ENCODE assay signal across 13 mouse cellular contexts in genomic region chr8:93171846-93172590, GRCm38 (mm10). TPM values are rescaled to one million over a fixed set of nuclear protein-coding genes. Genes with fewer than 3 reads are reported as not detected.
A peak's percentile ranks its signal among the peaks of the same experiment; 100 is the strongest.
DNase-seq lines count a peak whose midpoint lies in the region; ATAC-seq lines count a peak whose summit lies in the region.
"Had no signal": no experiment of that assay in that cellular context is flagged by ENCODE, and none has a peak within 500 bp of the region (broad histone marks: within the 10 kb centered on the region; RNA-seq: fewer than 3 reads in every experiment).

No protein-coding gene starts in this region.

- H3K36me3 ChIP-seq in embryonic facial prominence, embryonic 14.5 days (ENCODE audit: control insufficient read depth, insufficient read depth, low read length): no peaks in the 10 kb centered on the region
- no peaks in the 10 kb centered on the region for H3K36me3 ChIP-seq in embryonic facial prominence, embryonic 10.5 days (replicated peaks)
- no peaks in the 10 kb centered on the region for H3K36me3 ChIP-seq in heart, embryonic 15.5 days
- no peaks in the 10 kb centered on the region for H3K36me3 ChIP-seq in hindbrain, embryonic 16.5 days (ENCODE audit: control insufficient read depth, insufficient read depth, low read length)
- H3K36me3 ChIP-seq: embryonic facial prominence, embryonic 13.5 days; limb, embryonic 15.5 days; midbrain, embryonic 12.5 days had no signal

- no peaks in the 10 kb centered on the region for H3K27me3 ChIP-seq in embryonic facial prominence, embryonic 14.5 days (replicated peaks; ENCODE audit: control insufficient read depth, insufficient read depth, low read length)
- H3K27me3 ChIP-seq in embryonic facial prominence, embryonic 10.5 days (replicated peaks; ENCODE audit: low read depth, poor library complexity, severe bottlenecking): no peaks in the 10 kb centered on the region
- H3K27me3 ChIP-seq in heart, embryonic 15.5 days: no peaks in the 10 kb centered on the region
- no peaks in the 10 kb centered on the region for H3K27me3 ChIP-seq in hindbrain, embryonic 16.5 days (replicated peaks; ENCODE audit: control insufficient read depth, insufficient read depth, low read length)
- H3K27me3 ChIP-seq: embryonic facial prominence, embryonic 13.5 days; limb, embryonic 15.5 days; midbrain, embryonic 12.5 days had no signal

- H3K9me3 ChIP-seq in embryonic facial prominence, embryonic 14.5 days (ENCODE audit: control insufficient read depth, low read length): no peaks in the 10 kb centered on the region
- H3K9me3 ChIP-seq in embryonic facial prominence, embryonic 10.5 days: no peaks in the 10 kb centered on the region
- H3K9me3 ChIP-seq in heart, embryonic 15.5 days (replicated peaks): no peaks in the 10 kb centered on the region
- H3K9me3 ChIP-seq in hindbrain, embryonic 16.5 days (ENCODE audit: control insufficient read depth, low read length): no peaks in the 10 kb centered on the region
- H3K9me3 ChIP-seq: embryonic facial prominence, embryonic 13.5 days; limb, embryonic 15.5 days; midbrain, embryonic 12.5 days had no signal

- ATAC-seq in embryonic facial prominence, embryonic 14.5 days (ENCODE audit: low read depth): no peak
- ATAC-seq in heart, embryonic 15.5 days (replicated peaks; ENCODE audit: insufficient number of reproducible peaks, insufficient read depth, low FRiP score, low read depth): peak; percentile 58; the same call in 1 of the 2 replicates
- ATAC-seq in hindbrain, embryonic 16.5 days: no peak

- no peak overlapping the region for H3K9ac ChIP-seq in embryonic facial prominence, embryonic 14.5 days (ENCODE audit: low read depth, low read length)
- no peak overlapping the region for H3K9ac ChIP-seq in heart, embryonic 15.5 days
- no peak overlapping the region for H3K9ac ChIP-seq in hindbrain, embryonic 16.5 days (ENCODE audit: low read depth, low read length)
- H3K9ac ChIP-seq: embryonic facial prominence, embryonic 13.5 days; limb, embryonic 15.5 days; midbrain, embryonic 12.5 days had no signal

- no peak overlapping the region for H3K4me2 ChIP-seq in embryonic facial prominence, embryonic 14.5 days (ENCODE audit: low read depth, low read length)
- no peak overlapping the region for H3K4me2 ChIP-seq in heart, embryonic 15.5 days
- no peak overlapping the region for H3K4me2 ChIP-seq in hindbrain, embryonic 16.5 days (ENCODE audit: low read length)
- H3K4me2 ChIP-seq: embryonic facial prominence, embryonic 13.5 days; limb, embryonic 15.5 days; midbrain, embryonic 12.5 days had no signal

- 65% methylated on average over 1 of the region's 1 CpGs for WGBS in embryonic facial prominence, embryonic 14.5 days
- WGBS in embryonic facial prominence, embryonic 10.5 days: 60% methylated on average over 1 of the region's 1 CpGs
- 33% methylated on average over 1 of the region's 1 CpGs for WGBS in heart, embryonic 15.5 days
- WGBS in hindbrain, embryonic 16.5 days: 63% methylated on average over 1 of the region's 1 CpGs

- peak; percentile 12 for DNase-seq in embryonic facial prominence, embryonic 14.5 days (ENCODE audit: low spot score)
- DNase-seq in embryonic facial prominence, embryonic 10.5 days (ENCODE audit: low spot score): no peak
- peak; percentile 7 for DNase-seq in NIH3T3 (ENCODE audit: low read depth)
- peak; percentile 31 to 71 for DNase-seq in lung, postnatal 4 days
- no peak for DNase-seq in left cerebral cortex, adult 8-10 months (ENCODE audit: low spot score in 2 of 2)
- DNase-seq in cerebellum, adult 11-12 months: no peak
- DNase-seq: spleen, adult 18-20 months had no signal

- no peak overlapping the region for H3K4me3 ChIP-seq in embryonic facial prominence, embryonic 14.5 days (ENCODE audit: low read depth, low read length)
- no peak overlapping the region for H3K4me3 ChIP-seq in embryonic facial prominence, embryonic 10.5 days
- no peak overlapping the region for H3K4me3 ChIP-seq in heart, embryonic 15.5 days
- H3K4me3 ChIP-seq in hindbrain, embryonic 16.5 days (ENCODE audit: low read length): no peak overlapping the region
- H3K4me3 ChIP-seq: embryonic facial prominence, embryonic 13.5 days; limb, embryonic 15.5 days; midbrain, embryonic 12.5 days had no signal

- H3K27ac ChIP-seq in embryonic facial prominence, embryonic 14.5 days (replicated peaks; ENCODE audit: low read depth, low read length): no peak overlapping the region
- H3K27ac ChIP-seq in embryonic facial prominence, embryonic 10.5 days (replicated peaks): no peak overlapping the region
- peak overlapping the region; percentile 39; the same call in 1 of the 2 replicates for H3K27ac ChIP-seq in heart, embryonic 15.5 days
- H3K27ac ChIP-seq in hindbrain, embryonic 16.5 days (ENCODE audit: low read depth, low read length): no peak overlapping the region
- H3K27ac ChIP-seq: embryonic facial prominence, embryonic 13.5 days; limb, embryonic 15.5 days; midbrain, embryonic 12.5 days had no signal

- H3K4me1 ChIP-seq in embryonic facial prominence, embryonic 14.5 days (ENCODE audit: control insufficient read depth, insufficient read depth, low read length): no peaks in the 10 kb centered on the region
- peaks cover 12% of the 10 kb centered on the region for H3K4me1 ChIP-seq in embryonic facial prominence, embryonic 10.5 days
- H3K4me1 ChIP-seq in heart, embryonic 15.5 days (replicated peaks): peaks cover 15% of the 10 kb centered on the region
- H3K4me1 ChIP-seq in hindbrain, embryonic 16.5 days (ENCODE audit: control insufficient read depth, insufficient read depth, low read depth, low read length): no peaks in the 10 kb centered on the region
- H3K4me1 ChIP-seq: embryonic facial prominence, embryonic 13.5 days; limb, embryonic 15.5 days; midbrain, embryonic 12.5 days had no signal

RNA-seq across cellular contexts. Expression of gene Ces1d, which starts 25.6 kb away (rescaled TPM):
- 3.2 and 6.0 TPM in 2 replicates for polyA plus RNA-seq in embryonic facial prominence, embryonic 14.5 days (2014; fragmentation: Nextera tagmentation; extraction: Ambion mirVana)
- polyA plus RNA-seq in embryonic facial prominence, embryonic 10.5 days (2016; fragmentation: Nextera tagmentation; extraction: Ambion mirVana): 1.7 and 1.8 TPM in 2 replicates
- 1.8 and 4.0 TPM in 2 replicates for polyA plus RNA-seq in heart, embryonic 15.5 days (2015; fragmentation: Nextera tagmentation; extraction: Ambion mirVana)
- polyA plus RNA-seq in hindbrain, embryonic 16.5 days (2015; fragmentation: Nextera tagmentation; extraction: Ambion mirVana): 0.10 and 0.20 TPM in 2 replicates
- total RNA-seq in left cerebral cortex, adult 8-10 months (2022): 1 to 10 TPM in 1 of 4 experiments, under 1 TPM in 3; 0.30 to 3.7 (median 0.43) TPM

RNA-seq across cellular contexts. Expression of gene Ces1c, which starts 40.9 kb away (rescaled TPM):
- polyA plus RNA-seq in embryonic facial prominence, embryonic 14.5 days (2014; fragmentation: Nextera tagmentation; extraction: Ambion mirVana): not detected in 2 replicates
- not detected in 2 replicates for polyA plus RNA-seq in embryonic facial prominence, embryonic 10.5 days (2016; fragmentation: Nextera tagmentation; extraction: Ambion mirVana)
- polyA plus RNA-seq in heart, embryonic 15.5 days (2015; fragmentation: Nextera tagmentation; extraction: Ambion mirVana): not detected in 2 replicates
- polyA plus RNA-seq in hindbrain, embryonic 16.5 days (2015; fragmentation: Nextera tagmentation; extraction: Ambion mirVana): not detected in 2 replicates
- total RNA-seq in left cerebral cortex, adult 8-10 months (2022): not detected
- polyA plus RNA-seq: embryonic facial prominence, embryonic 13.5 days; limb, embryonic 15.5 days; midbrain, embryonic 12.5 days; neural tube, embryonic 14.5 days had no signal

RNA-seq across cellular contexts. Expression of gene Ces1e, which starts 57.4 kb away (rescaled TPM):
- 0.17 TPM in 1 of 2 replicates, not detected in the other for polyA plus RNA-seq in embryonic facial prominence, embryonic 14.5 days (2014; fragmentation: Nextera tagmentation; extraction: Ambion mirVana)
- polyA plus RNA-seq in embryonic facial prominence, embryonic 10.5 days (2016; fragmentation: Nextera tagmentation; extraction: Ambion mirVana): not detected in 2 replicates
- 0.18 and 0.43 TPM in 2 replicates for polyA plus RNA-seq in heart, embryonic 15.5 days (2015; fragmentation: Nextera tagmentation; extraction: Ambion mirVana)
- not detected in 2 replicates for polyA plus RNA-seq in hindbrain, embryonic 16.5 days (2015; fragmentation: Nextera tagmentation; extraction: Ambion mirVana)
- not detected for total RNA-seq in left cerebral cortex, adult 8-10 months (2022)
- polyA plus RNA-seq: embryonic facial prominence, embryonic 13.5 days; limb, embryonic 15.5 days; midbrain, embryonic 12.5 days; neural tube, embryonic 14.5 days had no signal

Comparison
In these comparisons a context has a peak if more than half of its experiments do, and no peak if none do; other contexts are left out.
1. DNase-seq: peak in embryonic facial prominence, embryonic 14.5 days (single experiment), NIH3T3 (single experiment) and lung, postnatal 4 days (2 of 2); none in embryonic facial prominence, embryonic 10.5 days (single experiment), left cerebral cortex, adult 8-10 months (0 of 2) and cerebellum, adult 11-12 months (single experiment).